Mouse (Mus musculus) megakaryocyte, adult 5-6 weeks (primary cell): ENCODE results near the gene Polr3e. TPM values are rescaled to one million over a fixed set of nuclear protein-coding genes. Genes with fewer than 3 reads are reported as not detected.
"Not testable (repeated sequence)": the region's sequence is repeated elsewhere in the genome, so short reads cannot be mapped to it uniquely, and the experiment has no call there.

Experiments used
- ATAC-seq: 2 replicates; pipeline ENCODE4 v1.8.0; 2016; ENCODE audit warnings: mild to moderate bottlenecking, inconsistent platforms; ENCODE audit not compliant: poor library complexity, severe bottlenecking
- total RNA-seq, 2 experiments: library from RNA; stranded (forward) in 1 of 2; stranded (reverse) in 1 of 2; fragments of 153-499, 151-499 nt in 1 of 2; fragments of 221-1000, 200-1000 nt in 1 of 2; gene quantifications; 2 replicates each; pipeline versions ENCODE4 v1.2.3 to v1.2.4; 2015 to 2017

Polr3e gene
- total RNA-seq, 2 experiments from 2014 or later = 5.3 to 11.6 TPM

GRCm38 (mm10) chr7:120972471-120972870, 54.9 kb downstream of the Polr3e start:
- ATAC-seq = not testable (repeated sequence)

- ATAC-seq = no peak
These were observed 56.5 kb downstream of the Polr3e start for GRCm38 (mm10) chr7:120974001-120974400.

- no peak for ATAC-seq
These were observed 59.5 kb downstream of the Polr3e start for GRCm38 (mm10) chr7:120977063-120977462.

- ATAC-seq = no peak
These were observed 62.5 kb downstream of the Polr3e start for GRCm38 (mm10) chr7:120980041-120980440.

DNA sequence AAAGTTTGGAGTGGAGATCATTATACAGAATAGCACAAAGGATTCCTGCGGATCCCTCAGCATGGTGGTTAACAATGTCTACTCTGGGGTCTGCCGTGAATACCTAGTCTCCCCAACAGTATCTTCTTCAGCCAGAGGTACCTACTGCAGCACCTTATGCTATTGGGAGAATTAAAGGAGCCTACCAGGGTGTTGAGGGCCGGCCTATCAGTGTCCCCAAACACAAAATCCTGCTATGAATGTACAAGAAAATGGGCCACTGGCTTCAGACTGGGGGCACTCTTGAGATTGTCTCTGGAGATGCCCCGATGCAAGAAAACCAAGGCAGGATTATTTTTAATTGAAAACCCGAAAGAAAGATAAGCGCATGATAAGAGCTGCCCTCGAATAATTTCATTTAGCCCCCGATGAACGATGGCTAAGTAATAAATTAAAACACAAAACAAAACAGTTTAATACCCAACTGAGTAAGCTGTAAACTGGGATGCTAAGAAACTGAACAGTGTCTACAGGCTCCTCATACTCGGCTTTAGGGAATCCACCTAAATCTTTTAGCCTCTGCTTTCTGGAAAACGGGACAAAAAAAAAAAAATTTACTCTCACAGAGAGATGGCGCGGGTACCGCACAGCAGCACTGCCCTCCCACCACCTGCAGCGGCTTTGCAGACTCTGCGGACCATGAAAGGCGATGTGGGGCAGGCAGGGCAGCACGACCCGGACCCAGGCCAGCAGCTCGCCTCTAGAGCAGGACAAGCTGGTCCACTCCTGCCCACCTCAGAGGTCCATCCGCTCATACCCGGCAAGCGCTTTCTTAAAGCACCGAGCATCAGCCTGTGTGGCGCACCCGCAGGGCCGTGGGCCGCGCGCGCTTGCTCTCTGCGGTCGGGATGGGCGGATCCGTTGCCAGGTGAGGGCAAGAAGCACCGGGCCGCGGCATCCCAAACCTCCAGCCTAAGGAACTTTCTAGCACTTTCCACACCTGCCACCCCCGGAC, 63.7 kb downstream of the Polr3e start:
- ATAC-seq = peak; percentile 33

- ATAC-seq = peak; percentile 91
These were observed 64.8 kb downstream of the Polr3e start, which contains the start of the genes Cdr2 and Mfsd13b for GRCm38 (mm10) chr7:120982200-120982841. Cdr2 (minus strand) TSS chr7:120982312. Mfsd13b (plus strand) TSS chr7:120982509.

DNA sequence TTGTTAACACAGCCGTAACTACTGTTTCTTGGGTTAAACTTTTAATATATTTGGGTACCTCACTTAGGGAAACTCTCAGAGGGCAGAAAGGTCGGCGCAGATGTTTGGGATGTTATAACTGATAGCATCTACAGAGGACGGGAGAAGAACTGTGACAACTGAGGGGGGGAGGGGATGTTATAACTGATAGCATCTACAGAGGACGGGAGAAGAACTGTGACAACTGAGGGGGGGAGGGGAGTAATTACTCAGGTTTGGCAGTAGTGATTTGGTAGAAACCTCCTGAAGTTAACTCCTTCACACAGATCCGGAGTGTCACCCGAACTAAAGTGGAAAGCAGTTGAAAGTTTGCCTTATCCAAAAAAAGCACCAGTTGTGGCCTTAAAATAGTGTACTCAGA, 65.4 kb downstream of the Polr3e start:
- 0 out of 2 replicates have a peak, but pooled peaks have one; percentile 2 for ATAC-seq

DNA sequence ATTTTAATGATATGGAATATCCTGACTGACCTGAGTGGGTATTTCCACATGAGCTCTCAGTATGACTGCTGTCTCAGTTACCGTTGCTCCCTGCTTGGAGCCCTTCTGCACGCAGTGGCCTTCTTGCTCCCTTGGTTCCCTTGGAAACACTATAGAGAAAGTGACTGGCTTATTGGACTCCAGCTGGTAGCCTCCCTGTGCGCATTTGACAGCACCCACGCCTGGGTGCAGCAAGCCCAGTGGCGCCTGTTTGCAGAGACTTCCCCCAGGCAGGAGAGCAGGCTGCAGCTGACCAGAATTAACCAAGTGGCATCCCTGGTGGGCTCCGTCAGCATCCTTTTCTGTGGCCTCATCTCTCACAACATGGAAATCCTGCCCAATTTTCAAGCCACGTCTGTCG, 73.6 kb downstream of the Polr3e start:
- no peak for ATAC-seq

Other genes starting within 250 kb of the Polr3e start
- gene Pdzd9, start 247.4 kb upstream of the Polr3e start, total RNA-seq (2015) = not detected in 2 replicates
- gene Pdzd9, start 247.4 kb upstream of the Polr3e start, total RNA-seq (2017) = not detected in 2 replicates
- gene Mosmo, start 240.1 kb upstream of the Polr3e start, total RNA-seq (2015) = 19.6 and 21.1 TPM in 2 replicates
- 8.0 and 11.6 TPM in 2 replicates for gene Mosmo, start 240.1 kb upstream of the Polr3e start, total RNA-seq (2017)
- 0.11 TPM in 1 of 2 replicates, not detected in the other for gene Vwa3a, start 178.4 kb upstream of the Polr3e start, total RNA-seq (2015)
- gene Vwa3a, start 178.4 kb upstream of the Polr3e start, total RNA-seq (2017) = not detected in 2 replicates
- gene Gm5737, start 105.4 kb upstream of the Polr3e start, total RNA-seq (2015) = not detected in 2 replicates
- gene Gm5737, start 105.4 kb upstream of the Polr3e start, total RNA-seq (2017) = not detected in 2 replicates
- gene Eef2k, start 74.9 kb upstream of the Polr3e start, total RNA-seq (2015) = 7.5 and 11.1 TPM in 2 replicates
- 23.5 and 26.1 TPM in 2 replicates for gene Eef2k, start 74.9 kb upstream of the Polr3e start, total RNA-seq (2017)
- 2.5 and 3.9 TPM in 2 replicates for gene Cdr2, start 64.6 kb downstream of the Polr3e start, total RNA-seq (2015)
- 4.3 and 6.8 TPM in 2 replicates for gene Cdr2, start 64.6 kb downstream of the Polr3e start, total RNA-seq (2017)
- gene Mfsd13b, start 64.8 kb downstream of the Polr3e start, total RNA-seq (2015) = not detected in 2 replicates
- 3.1 TPM in 1 of 2 replicates, not detected in the other for gene Mfsd13b, start 64.8 kb downstream of the Polr3e start, total RNA-seq (2017)
- 106 and 115 TPM in 2 replicates for gene Mettl9, start 116.7 kb downstream of the Polr3e start, total RNA-seq (2015)
- 138 and 164 TPM in 2 replicates for gene Mettl9, start 116.7 kb downstream of the Polr3e start, total RNA-seq (2017)
- gene Igsf6, start 156.8 kb downstream of the Polr3e start, total RNA-seq (2015) = 544 and 557 TPM in 2 replicates
- 478 and 480 TPM in 2 replicates for gene Igsf6, start 156.8 kb downstream of the Polr3e start, total RNA-seq (2017)
- gene Otoa, start 163.9 kb downstream of the Polr3e start, total RNA-seq (2015) = 0.36 and 0.42 TPM in 2 replicates
- 0.11 and 0.24 TPM in 2 replicates for gene Otoa, start 163.9 kb downstream of the Polr3e start, total RNA-seq (2017)